Mouse (Mus musculus) neural tube, embryonic 12.5 days (tissue): ENCODE measurements at regions not wholly inside any gene's neighbourhood (a gene's known extent, or its start where the extent isn't known, plus 50 kb on each side); places are given as distances from the start of the nearest gene placed in this dataset.
A peak's percentile ranks its signal among the peaks of the same experiment; 100 is the strongest.

Experiments used
- ATAC-seq: fragments of 200-750 bp; cut with Nextera tagmentation; 2 replicates; pipeline ENCODE4 v1.8.0; 2017; ENCODE audit warnings: low read depth, mild to moderate bottlenecking, moderate TSS enrichment, moderate library complexity; ENCODE audit not compliant: low FRiP score
- H3K27ac ChIP-seq: fragments of 300-500 bp; sonication (generic); 2 replicates; pipeline ENCODE4 v1.5.1; 2016
- H3K27me3 ChIP-seq: fragments of 300-500 bp; sonication (generic); replicated peaks from 2 replicates; pipeline ENCODE4 v1.6.1; 2016; ENCODE audit warnings: mild to moderate bottlenecking
- H3K36me3 ChIP-seq: fragments of 300-500 bp; sonication (generic); 2 replicates; pipeline ENCODE4 v1.6.1; 2016; ENCODE audit warnings: mild to moderate bottlenecking
- H3K4me1 ChIP-seq: fragments of 300-500 bp; sonication (generic); 2 replicates; pipeline ENCODE4 v1.6.1; 2016
- H3K4me2 ChIP-seq: fragments of 300-500 bp; sonication (generic); replicated peaks from 2 replicates; pipeline ENCODE4 v1.6.1; 2016; ENCODE audit warnings: mild to moderate bottlenecking
- H3K4me3 ChIP-seq: fragments of 300-500 bp; sonication (generic); 2 replicates; pipeline ENCODE4 v1.5.1; 2016
- H3K9ac ChIP-seq: fragments of 300-500 bp; sonication (generic); 2 replicates; pipeline ENCODE4 v1.6.1; 2016; ENCODE audit warnings: mild to moderate bottlenecking
- H3K9me3 ChIP-seq: fragments of 300-500 bp; sonication (generic); 2 replicates; pipeline ENCODE4 v1.6.1; 2016; ENCODE audit warnings: mild to moderate bottlenecking
- WGBS: fragments of 180-500 bp; shearing (Covaris S2); methylation state at CpG from one replicate; pipeline ENCODE4 v1.1.7; 2016; 5-methylcytosine and 5-hydroxymethylcytosine counted together

DNA sequence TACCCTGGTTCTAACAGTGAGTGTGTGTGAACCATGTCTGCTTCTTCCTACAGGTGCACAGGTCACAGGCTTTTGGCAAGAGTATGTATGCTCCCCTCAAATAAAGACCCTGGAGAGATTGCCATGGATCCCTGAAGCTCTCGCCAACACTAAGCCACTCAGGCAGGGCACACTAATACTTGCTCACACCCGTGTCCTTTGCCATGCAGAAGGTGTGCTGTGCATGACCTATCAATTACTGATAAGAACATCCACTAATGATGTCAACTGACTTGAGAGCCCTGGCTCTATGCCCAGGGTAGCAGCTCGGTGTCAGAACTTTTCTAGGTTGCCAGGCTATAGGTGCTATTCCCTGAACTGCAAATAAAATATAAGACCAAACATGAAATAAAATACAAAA is 229.1 kb upstream of the Irx4 start:
- H3K4me2 ChIP-seq, result no peak overlapping the region
- no peaks in the 10 kb centered on the region for H3K9me3 ChIP-seq
- H3K4me3 ChIP-seq, result no peak overlapping the region
- H3K4me1 ChIP-seq, result peaks cover 24% of the 10 kb centered on the region
- H3K9ac ChIP-seq, result no peak overlapping the region
- 78% methylated on average over 3 of the region's 3 CpGs for WGBS
- H3K27me3 ChIP-seq, result no peaks in the 10 kb centered on the region; the same call in none of the 2 replicates
- H3K27ac ChIP-seq, result no peak overlapping the region
- H3K36me3 ChIP-seq, result no peaks in the 10 kb centered on the region
- ATAC-seq, result no peak

DNA sequence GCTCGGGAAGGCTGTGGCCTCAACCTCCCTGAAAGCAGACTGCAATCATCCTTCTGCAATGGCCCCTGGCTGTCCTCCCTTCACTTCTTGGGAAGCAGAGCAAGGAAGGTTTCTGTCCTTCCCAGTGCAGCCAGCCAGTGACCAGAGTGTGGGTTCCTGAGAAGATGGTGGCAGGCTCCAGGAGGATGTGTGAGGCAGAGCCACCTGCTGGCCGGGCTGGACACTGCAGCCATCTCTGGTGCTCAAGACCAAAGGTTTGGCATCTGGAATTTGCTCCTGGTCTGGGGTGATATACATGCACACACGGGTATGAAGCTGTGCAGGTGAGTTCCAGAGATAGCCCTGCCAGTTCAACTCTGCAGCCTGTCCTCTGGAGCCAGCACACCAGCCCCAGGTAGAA is 227.2 kb upstream of the Irx4 start:
- ATAC-seq, result no peak
- H3K27me3 ChIP-seq, result no peaks in the 10 kb centered on the region; the same call in none of the 2 replicates

DNA sequence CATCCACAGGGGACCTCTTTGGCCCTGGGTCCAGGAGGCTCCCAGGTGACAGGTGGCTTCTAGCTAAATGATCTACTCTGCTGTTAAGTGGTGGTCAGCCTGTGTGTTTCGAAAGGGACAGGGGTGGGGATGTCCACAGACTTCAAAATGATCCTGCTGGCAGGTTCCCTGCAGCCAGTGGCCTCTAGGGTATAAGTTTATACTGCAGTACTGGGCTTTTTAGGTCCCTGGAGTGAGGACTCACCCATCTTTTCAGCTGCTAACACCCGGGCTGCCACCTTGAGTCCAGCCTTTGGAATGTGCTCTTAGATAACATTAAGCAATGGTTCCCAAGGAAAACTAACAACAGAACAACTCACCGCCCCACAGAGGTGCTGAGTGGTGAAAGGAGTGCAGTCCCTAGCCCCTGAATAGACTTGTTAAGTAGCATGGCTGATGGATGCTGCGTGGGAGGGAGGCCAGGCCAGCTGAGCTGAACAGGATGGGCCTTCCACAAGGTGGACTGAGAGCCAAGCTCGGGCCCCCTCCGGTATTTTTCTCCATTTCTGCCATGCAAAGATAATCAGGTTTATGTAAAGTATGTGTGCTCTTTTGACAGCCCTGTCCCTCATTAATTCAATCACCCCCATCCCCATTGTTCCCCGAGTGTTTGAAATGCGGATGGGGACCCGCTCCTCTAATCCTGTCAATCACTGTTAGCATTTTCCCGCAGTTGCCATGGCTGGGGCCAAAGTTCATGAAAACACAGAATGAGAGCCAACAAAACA is 226.0 kb upstream of the Irx4 start:
- Histone ChIP-seq H3K4me1 (peaks cover 31% of the 10 kb centered on the region), H3K9me3 (no peaks in the 10 kb centered on the region), H3K4me3 (no peak overlapping the region), H3K27me3 (peaks cover 6% of the 10 kb centered on the region), H3K27ac (no peak overlapping the region), H3K9ac (no peak overlapping the region), H3K36me3 (no peaks in the 10 kb centered on the region), H3K4me2 (no peak overlapping the region; the same call in 1 of the 2 replicates)
- peak; percentile 94 for ATAC-seq
- WGBS, result 10% methylated on average over 10 of the region's 10 CpGs

More for the DNA sequence above, 227.2 kb upstream of the Irx4 start:
- Histone ChIP-seq H3K36me3 (no peaks in the 10 kb centered on the region), H3K4me3 (no peak overlapping the region), H3K4me2 (no peak overlapping the region), H3K9ac (no peak overlapping the region), H3K9me3 (no peaks in the 10 kb centered on the region), H3K4me1 (peaks cover 31% of the 10 kb centered on the region), H3K27ac (no peak overlapping the region)
- 25% methylated on average over 3 of the region's 3 CpGs for WGBS

DNA sequence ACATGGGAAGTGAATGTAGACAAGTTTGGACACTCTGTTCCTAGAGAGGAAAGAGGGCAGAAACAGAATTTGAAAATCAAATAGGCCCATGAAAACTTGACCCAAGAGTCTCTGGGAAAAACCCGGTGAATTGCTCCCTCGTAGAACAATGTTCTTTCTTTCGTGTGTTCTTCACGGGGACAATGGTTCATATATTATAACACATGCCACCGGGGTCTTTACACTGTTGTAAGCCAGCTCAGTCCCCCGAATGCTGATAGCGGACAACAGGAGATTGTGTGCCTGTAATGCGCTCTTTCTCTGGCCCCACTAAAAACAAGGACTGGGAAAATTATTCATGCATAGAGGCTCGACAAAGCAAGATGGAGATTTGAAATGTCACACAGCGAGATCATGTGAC is 225.4 kb upstream of the Irx4 start:
- ATAC-seq, result peak; percentile 63
- Histone ChIP-seq H3K4me3 (no peak overlapping the region), H3K9ac (no peak overlapping the region), H3K36me3 (no peaks in the 10 kb centered on the region), H3K4me1 (peaks cover 31% of the 10 kb centered on the region), H3K27ac (no peak overlapping the region), H3K4me2 (no peak overlapping the region; the same call in 1 of the 2 replicates), H3K9me3 (no peaks in the 10 kb centered on the region), H3K27me3 (peaks cover 12% of the 10 kb centered on the region)
- 24% methylated on average over 10 of the region's 10 CpGs for WGBS

DNA sequence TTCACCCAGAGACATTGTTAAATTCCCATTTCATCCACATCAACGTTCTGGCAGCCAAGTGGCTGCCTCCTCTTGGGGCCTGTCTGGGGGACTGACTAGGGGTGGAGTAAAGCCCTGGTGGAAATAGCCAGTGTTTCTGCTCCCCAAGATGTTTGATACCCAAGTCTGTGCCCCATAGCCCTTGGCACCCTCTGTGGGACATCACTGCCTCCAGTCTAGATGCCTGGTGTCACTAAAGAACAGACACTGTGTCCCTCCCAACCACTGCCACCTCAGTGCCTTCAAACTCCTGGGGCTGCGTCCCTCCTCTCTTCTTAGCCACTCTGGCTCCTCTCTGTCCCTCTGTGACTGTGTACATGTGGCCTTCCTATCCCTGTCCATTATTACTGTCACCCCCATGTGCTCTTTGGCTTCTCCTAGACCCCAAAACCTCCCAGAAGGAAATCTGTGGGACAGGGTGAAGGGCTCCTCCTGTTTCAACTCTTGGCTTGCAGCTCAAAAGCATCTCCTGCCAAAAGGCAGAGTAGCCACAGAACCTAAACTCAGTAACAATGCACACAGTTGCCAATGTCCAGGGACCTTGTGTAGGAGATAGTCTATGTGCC is 224.8 kb upstream of the Irx4 start:
- no peak overlapping the region for H3K4me2 ChIP-seq
- H3K4me1 ChIP-seq, result peaks cover 31% of the 10 kb centered on the region
- no peak for ATAC-seq
- no peak overlapping the region for H3K9ac ChIP-seq
- H3K4me3 ChIP-seq, result no peak overlapping the region
- peaks cover 13% of the 10 kb centered on the region for H3K27me3 ChIP-seq
- no peaks in the 10 kb centered on the region for H3K36me3 ChIP-seq
- WGBS, result 38% methylated on average over 2 of the region's 2 CpGs
- peak overlapping the region; percentile 46; the same call in 1 of the 2 replicates for H3K27ac ChIP-seq
- no peaks in the 10 kb centered on the region for H3K9me3 ChIP-seq

DNA sequence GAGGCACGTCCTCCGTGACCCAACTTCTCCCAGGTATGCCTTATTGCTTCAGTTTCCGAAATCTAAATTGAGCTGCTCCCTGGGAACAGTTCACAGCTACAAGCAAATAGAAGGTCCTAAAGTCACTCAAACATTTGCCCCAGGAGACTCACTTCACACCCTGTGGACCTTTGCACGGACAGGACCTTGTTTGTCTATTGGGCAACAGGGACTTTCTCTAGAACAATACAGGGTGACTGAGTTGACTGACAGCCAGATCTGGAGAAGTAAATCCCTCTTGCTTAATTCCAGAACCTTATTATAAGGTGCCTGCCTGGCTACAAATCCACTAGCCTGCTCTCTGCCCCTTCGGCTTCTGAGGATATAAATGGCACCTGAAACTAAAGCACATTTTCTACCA is 220.5 kb upstream of the Irx4 start:
- H3K27ac ChIP-seq, result no peak overlapping the region
- no peak overlapping the region for H3K9ac ChIP-seq
- no peak for ATAC-seq
- 85% methylated on average over 5 of the region's 5 CpGs for WGBS
- no peak overlapping the region for H3K4me2 ChIP-seq
- H3K27me3 ChIP-seq, result peaks cover 16% of the 10 kb centered on the region; the same call in 1 of the 2 replicates
- peaks cover 36% of the 10 kb centered on the region for H3K4me1 ChIP-seq
- no peak overlapping the region for H3K4me3 ChIP-seq
- H3K36me3 ChIP-seq, result no peaks in the 10 kb centered on the region
- no peaks in the 10 kb centered on the region for H3K9me3 ChIP-seq

DNA sequence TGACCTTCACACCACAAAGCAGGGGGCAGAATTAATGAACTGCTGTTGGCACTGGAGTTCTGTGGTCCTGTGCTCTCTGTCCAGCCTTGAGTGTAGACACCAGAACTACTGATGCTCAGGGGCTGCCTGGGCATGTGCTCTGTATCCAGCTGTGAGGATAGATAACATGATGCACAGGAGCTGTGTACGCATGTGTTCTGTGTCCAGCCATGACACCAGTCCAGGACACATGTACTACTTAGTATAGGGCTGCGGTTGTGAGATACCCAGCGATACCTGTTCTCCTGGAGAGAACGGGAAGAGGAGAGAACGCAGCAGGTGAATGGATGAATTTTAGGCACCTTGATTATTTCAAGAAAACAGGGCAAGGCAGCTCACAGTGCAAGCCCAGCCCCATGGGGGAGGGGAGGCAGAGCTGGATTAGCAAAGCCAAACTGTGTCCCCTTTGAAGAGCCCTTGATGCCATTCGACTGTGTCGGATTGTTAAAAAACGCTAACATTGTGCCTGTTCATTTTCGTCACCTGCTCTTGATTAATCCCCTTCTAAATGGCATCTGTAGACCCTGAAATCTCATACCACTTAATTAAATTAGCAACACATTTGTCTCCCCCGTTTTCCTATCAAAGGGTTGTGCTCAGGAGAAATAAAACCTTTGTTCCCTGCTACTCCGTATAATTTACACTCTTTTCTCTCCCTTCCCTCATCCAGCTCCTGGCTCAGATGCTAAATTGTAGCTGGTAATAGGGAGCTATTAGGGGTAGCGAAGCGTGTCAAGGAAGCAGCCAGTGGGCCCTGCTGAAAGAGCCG is 218.8 kb upstream of the Irx4 start:
- 22% methylated on average over 14 of the region's 14 CpGs for WGBS
- Histone ChIP-seq H3K4me2 (no peak overlapping the region), H3K27me3 (peaks cover 16% of the 10 kb centered on the region; the same call in 1 of the 2 replicates), H3K4me3 (no peak overlapping the region), H3K9ac (no peak overlapping the region), H3K36me3 (no peaks in the 10 kb centered on the region), H3K4me1 (peaks cover 20% of the 10 kb centered on the region), H3K27ac (no peak overlapping the region), H3K9me3 (no peaks in the 10 kb centered on the region)
- ATAC-seq, result peak; percentile 97

DNA sequence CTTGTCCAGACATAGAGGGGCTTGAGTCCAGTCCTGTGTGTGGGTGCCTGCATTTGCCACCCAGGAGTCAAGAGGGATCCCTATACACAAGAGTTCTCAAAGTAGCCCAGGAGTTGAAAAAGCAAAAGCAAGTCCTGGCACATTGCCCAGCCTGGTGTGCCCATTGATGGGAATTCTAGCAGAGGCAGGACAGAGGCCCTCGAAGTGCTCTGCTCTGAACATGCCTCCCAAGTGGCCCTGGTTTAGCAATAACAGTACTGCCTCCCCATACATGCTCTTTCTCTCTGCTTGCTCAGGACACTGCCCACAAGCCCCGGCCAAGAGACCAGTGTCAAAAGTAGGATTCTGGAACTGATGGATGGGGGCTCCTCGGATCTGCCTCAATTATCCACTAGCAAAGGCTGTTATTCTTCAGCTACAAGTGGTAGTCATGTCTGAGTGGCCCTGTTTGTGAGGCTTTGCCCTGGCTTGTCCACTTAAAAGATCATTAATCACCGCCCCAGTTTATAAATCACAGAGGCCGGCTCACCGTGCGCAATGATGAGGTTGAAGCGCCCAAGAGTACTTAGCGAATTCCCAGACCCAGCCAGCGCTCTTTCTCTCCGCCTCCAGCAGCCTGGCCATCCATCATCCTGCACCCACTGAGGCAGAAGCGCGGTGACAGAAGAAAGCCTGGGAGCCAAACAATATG is 190.3 kb upstream of the Irx4 start:
- Histone ChIP-seq H3K9me3 (no peaks in the 10 kb centered on the region), H3K36me3 (no peaks in the 10 kb centered on the region), H3K9ac (no peak overlapping the region), H3K4me2 (peak overlapping the region; percentile 38), H3K4me3 (no peak overlapping the region), H3K27me3 (peaks cover 31% of the 10 kb centered on the region), H3K27ac (no peak overlapping the region), H3K4me1 (peaks cover 23% of the 10 kb centered on the region)
- ATAC-seq, result peak; percentile 74
- WGBS, result 9% methylated on average over 13 of the region's 13 CpGs

DNA sequence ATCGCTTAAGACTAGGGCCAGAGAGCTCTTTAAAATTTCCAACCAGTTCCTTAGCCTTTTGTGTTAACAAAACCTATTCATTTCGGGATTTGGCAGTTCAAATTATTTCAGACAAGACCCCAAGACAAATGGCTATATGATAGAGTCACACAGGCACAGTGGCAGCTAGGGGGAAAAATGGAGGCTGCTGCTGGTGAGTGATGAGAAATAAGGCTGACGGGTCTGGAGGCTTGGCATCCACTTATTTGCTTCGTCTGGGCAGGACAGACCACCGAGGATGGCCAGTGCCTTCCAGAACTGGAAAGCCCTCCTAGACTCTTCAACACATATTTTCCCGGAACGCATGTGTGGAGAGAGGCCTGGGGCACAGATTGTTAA is 189.8 kb upstream of the Irx4 start:
- Histone ChIP-seq H3K36me3 (no peaks in the 10 kb centered on the region), H3K9ac (no peak overlapping the region), H3K9me3 (no peaks in the 10 kb centered on the region), H3K4me3 (no peak overlapping the region), H3K27me3 (peaks cover 31% of the 10 kb centered on the region), H3K27ac (no peak overlapping the region), H3K4me2 (peak overlapping the region; percentile 38), H3K4me1 (peaks cover 23% of the 10 kb centered on the region)
- WGBS, result 22% methylated on average over 7 of the region's 7 CpGs
- ATAC-seq, result peak; percentile 57

DNA sequence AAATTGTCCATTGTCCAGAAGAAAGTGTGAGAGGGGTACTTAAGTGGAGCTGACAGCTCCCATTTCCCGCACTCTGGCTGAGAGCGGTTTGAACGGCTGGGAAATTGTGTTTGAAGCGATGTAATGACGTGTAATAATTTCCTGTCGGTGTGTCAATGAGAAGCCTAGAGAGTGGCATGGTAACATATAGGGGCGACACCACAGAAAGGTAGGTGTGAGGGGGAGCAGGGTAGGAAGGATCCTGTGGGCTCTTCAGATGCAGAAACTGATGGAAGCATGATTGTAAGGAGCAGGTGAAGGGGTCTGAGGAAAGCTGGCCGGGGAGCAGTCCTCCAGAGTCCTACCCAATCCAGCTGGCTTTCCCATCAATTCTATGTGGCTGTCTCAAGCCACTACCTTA is 189.2 kb upstream of the Irx4 start:
- H3K36me3 ChIP-seq, result no peaks in the 10 kb centered on the region
- WGBS, result 28% methylated on average over 8 of the region's 8 CpGs
- H3K9me3 ChIP-seq, result no peaks in the 10 kb centered on the region
- H3K27ac ChIP-seq, result no peak overlapping the region
- H3K4me3 ChIP-seq, result no peak overlapping the region
- peaks cover 23% of the 10 kb centered on the region for H3K4me1 ChIP-seq
- H3K27me3 ChIP-seq, result peaks cover 31% of the 10 kb centered on the region
- H3K4me2 ChIP-seq, result no peak overlapping the region
- no peak overlapping the region for H3K9ac ChIP-seq
- no peak for ATAC-seq

DNA sequence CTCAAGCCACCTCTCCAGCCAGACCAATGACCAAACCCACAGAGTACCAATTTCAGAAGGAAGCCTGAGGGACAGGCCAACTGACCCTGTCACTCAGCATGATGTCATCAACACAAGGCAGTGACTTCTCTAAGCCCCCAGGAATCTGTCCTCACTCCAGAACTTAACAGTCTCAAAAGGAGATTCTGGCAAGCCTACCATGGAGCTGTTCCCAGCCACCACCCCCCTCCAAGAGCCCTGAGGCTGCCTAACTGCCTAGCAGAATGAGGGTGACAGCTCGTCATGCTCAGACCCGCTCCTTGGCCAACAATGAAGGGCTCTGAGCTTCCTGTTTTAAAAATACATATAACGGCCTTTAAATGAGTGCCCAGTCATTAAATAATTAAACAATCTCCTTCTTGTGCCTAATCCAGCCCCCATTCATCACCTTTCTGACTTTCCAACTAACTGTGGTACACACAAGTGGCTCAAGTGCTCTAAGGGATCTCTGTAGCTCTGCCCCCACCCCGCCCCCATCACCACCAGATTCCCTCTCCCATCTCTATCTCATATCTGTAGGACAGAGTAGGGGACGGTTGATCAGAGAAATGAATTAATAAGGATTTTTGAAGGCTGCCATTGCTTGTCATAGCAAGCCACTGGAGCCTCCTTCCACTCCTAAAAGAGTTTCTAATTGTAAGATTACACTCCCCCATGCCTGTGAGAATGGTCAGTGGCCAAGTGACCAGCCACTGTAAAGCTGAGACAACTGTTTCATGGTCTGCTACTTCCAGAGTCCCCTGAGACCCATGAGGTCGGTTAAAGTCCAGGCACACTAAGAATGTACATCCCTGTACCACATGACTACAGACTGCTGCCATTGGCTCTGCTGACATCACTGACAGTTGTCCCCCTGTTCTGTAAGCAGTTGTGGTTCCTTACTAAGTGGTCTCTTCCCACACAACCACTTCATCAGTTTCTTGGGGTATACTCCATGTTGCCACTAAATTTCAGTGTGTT is 188.1 kb upstream of the Irx4 start:
- 64% methylated on average over 6 of the region's 6 CpGs for WGBS
- Histone ChIP-seq H3K4me3 (no peak overlapping the region), H3K27me3 (peaks cover 31% of the 10 kb centered on the region), H3K4me2 (no peak overlapping the region), H3K36me3 (no peaks in the 10 kb centered on the region), H3K9me3 (no peaks in the 10 kb centered on the region), H3K27ac (no peak overlapping the region), H3K9ac (no peak overlapping the region), H3K4me1 (peaks cover 23% of the 10 kb centered on the region)
- no peak for ATAC-seq
